ENCODE assay signal across 16 mouse cellular contexts in genomic region chr6:65310840-65311620, GRCm38 (mm10).
DNase-seq lines count a peak whose midpoint lies in the region; ATAC-seq and TF ChIP-seq lines count a peak whose summit lies in the region.
"Had no signal": no experiment of that assay in that cellular context is flagged by ENCODE, and none has a peak within 500 bp of the region (broad histone marks: within the 10 kb centered on the region; RNA-seq: fewer than 3 reads in every experiment).

No protein-coding gene starts in this region.

- no peak overlapping the region for H3K4me3 ChIP-seq in forebrain, postnatal 0 days (ENCODE audit: low read depth, low read length)
- no peak overlapping the region for H3K4me3 ChIP-seq in midbrain, embryonic 11.5 days (ENCODE audit: low read depth, low read length)
- no peak overlapping the region for H3K4me3 ChIP-seq in neural tube, embryonic 14.5 days (ENCODE audit: low read depth, low read length)
- H3K4me3 ChIP-seq: liver, embryonic 13.5 days; myocyte had no signal

- no peak overlapping the region for H3K9ac ChIP-seq in forebrain, postnatal 0 days
- H3K9ac ChIP-seq in midbrain, embryonic 11.5 days (ENCODE audit: low read length): no peak overlapping the region
- H3K9ac ChIP-seq in neural tube, embryonic 14.5 days (replicated peaks; ENCODE audit: low read depth, low read length): peak overlapping the region; percentile 39; the same call in 1 of the 2 replicates
- H3K9ac ChIP-seq: liver, embryonic 13.5 days had no signal

- H3K27ac ChIP-seq in forebrain, postnatal 0 days (ENCODE audit: low read depth, low read length): no peak overlapping the region
- peak overlapping the region; percentile 66 for H3K27ac ChIP-seq in midbrain, embryonic 11.5 days (ENCODE audit: low read depth, low read length)
- H3K27ac ChIP-seq in neural tube, embryonic 14.5 days (ENCODE audit: low read depth, low read length): peak overlapping the region; percentile 39; the same call in 1 of the 2 replicates
- H3K27ac ChIP-seq: liver, embryonic 13.5 days had no signal

- peak; percentile 2 for DNase-seq in embryo, embryonic 11.5 days (ENCODE audit: low read depth, low spot score)
- peak; percentile 29 for DNase-seq in forebrain, postnatal 0 days
- DNase-seq in midbrain, embryonic 11.5 days (ENCODE audit: low spot score, missing footprints): peak; percentile 91
- DNase-seq in gastrocnemius, postnatal 36 days: no peak
- DNase-seq in cerebellum, adult 11-12 months: no peak
- DNase-seq in frontal cortex, postnatal 10 days (ENCODE audit: low spot score in 2 of 2): no peak
- no peak for DNase-seq in lung, postnatal 14 days
- DNase-seq: cerebellum, adult 9-11 months; layer of hippocampus, adult 9-11 months; liver, embryonic 13.5 days; right cerebral cortex, postnatal 14 days; thymus, adult 2 months had no signal

- peak; percentile 25; the same call in 1 of the 2 replicates for ATAC-seq in forebrain, postnatal 0 days
- ATAC-seq in midbrain, embryonic 11.5 days (ENCODE audit: low FRiP score): peak; percentile 90
- peak; percentile 66; the same call in 1 of the 2 replicates for ATAC-seq in neural tube, embryonic 14.5 days (ENCODE audit: low read depth)

- H3K4me2 ChIP-seq in forebrain, postnatal 0 days (ENCODE audit: low read depth): no peak overlapping the region
- no peak overlapping the region for H3K4me2 ChIP-seq in midbrain, embryonic 11.5 days
- H3K4me2 ChIP-seq in neural tube, embryonic 14.5 days (ENCODE audit: low read depth, low read length): no peak overlapping the region
- H3K4me2 ChIP-seq: heart, embryonic 11.5 days; liver, embryonic 13.5 days had no signal

- 12% methylated on average over 11 of the region's 11 CpGs for WGBS in forebrain, postnatal 0 days
- 26% methylated on average over 11 of the region's 11 CpGs for WGBS in midbrain, embryonic 11.5 days
- WGBS in neural tube, embryonic 14.5 days: 24% methylated on average over 11 of the region's 11 CpGs

- no peaks in the 10 kb centered on the region for H3K36me3 ChIP-seq in forebrain, postnatal 0 days (ENCODE audit: insufficient read depth)
- H3K36me3 ChIP-seq in midbrain, embryonic 11.5 days (ENCODE audit: control insufficient read depth, insufficient read depth, low read length): no peaks in the 10 kb centered on the region
- no peaks in the 10 kb centered on the region for H3K36me3 ChIP-seq in neural tube, embryonic 14.5 days (ENCODE audit: control insufficient read depth, insufficient read depth, low read length)
- H3K36me3 ChIP-seq: G1E; liver, embryonic 13.5 days had no signal

- no peaks in the 10 kb centered on the region for H3K4me1 ChIP-seq in forebrain, postnatal 0 days (ENCODE audit: insufficient read depth)
- peaks cover 11% of the 10 kb centered on the region; the same call in 1 of the 2 replicates for H3K4me1 ChIP-seq in midbrain, embryonic 11.5 days (ENCODE audit: control insufficient read depth, insufficient read depth, low read length)
- H3K4me1 ChIP-seq in neural tube, embryonic 14.5 days (ENCODE audit: control insufficient read depth, insufficient read depth, low read length): no peaks in the 10 kb centered on the region; the same call in 1 of the 2 replicates
- H3K4me1 ChIP-seq: liver, embryonic 13.5 days had no signal

- TF ChIP-seq CTCF in forebrain, postnatal 0 days (IDR thresholded peaks at IDR 0.05; ENCODE audit: low read depth): no peak

- H3K9me3 ChIP-seq in forebrain, postnatal 0 days (ENCODE audit: low read length): 0 out of 2 replicates have a peak, but pooled peaks cover 3% of the 10 kb centered on the region
- H3K9me3 ChIP-seq in midbrain, embryonic 11.5 days (ENCODE audit: control insufficient read depth, low read length): no peaks in the 10 kb centered on the region
- no peaks in the 10 kb centered on the region for H3K9me3 ChIP-seq in neural tube, embryonic 14.5 days (ENCODE audit: control insufficient read depth, low read length)
- H3K9me3 ChIP-seq: G1E; liver, embryonic 13.5 days had no signal

- intact Hi-C loops in gastrocnemius, postnatal 36 days (cut with DNase I): no loop called here

- no peaks in the 10 kb centered on the region for H3K27me3 ChIP-seq in forebrain, postnatal 0 days (ENCODE audit: insufficient read depth, low read length)
- no peaks in the 10 kb centered on the region for H3K27me3 ChIP-seq in midbrain, embryonic 11.5 days (ENCODE audit: control insufficient read depth, insufficient read depth, low read length)
- H3K27me3 ChIP-seq in neural tube, embryonic 14.5 days (ENCODE audit: control insufficient read depth, insufficient read depth, low read length): no peaks in the 10 kb centered on the region
- H3K27me3 ChIP-seq: liver, embryonic 13.5 days had no signal

Comparison
In these comparisons a context has a peak if more than half of its experiments do, and no peak if none do; other contexts are left out.
1. DNase-seq: peak in embryo, embryonic 11.5 days (single experiment), forebrain, postnatal 0 days (single experiment) and midbrain, embryonic 11.5 days (single experiment); none in gastrocnemius, postnatal 36 days (0 of 2), cerebellum, adult 11-12 months (single experiment), frontal cortex, postnatal 10 days (0 of 2) and lung, postnatal 14 days (single experiment).
2. ATAC-seq: peak in every context shown above with its lines; median percentile 90 in midbrain, embryonic 11.5 days; 66 in neural tube, embryonic 14.5 days; 25 in forebrain, postnatal 0 days.